Mouse (Mus musculus) myocyte (in vitro differentiated cells): Measurements from ENCODE around the gene Ap2m1.

Source experiments
- E2F4 ChIP-seq: IDR thresholded peaks from one replicate; pipeline ENCODE4 v1.6.1; 2011; ENCODE audit warnings: mild to moderate bottlenecking, control low read depth, moderate library complexity; ENCODE audit not compliant: insufficient read depth
- MAX ChIP-seq: IDR thresholded peaks from one replicate; pipeline ENCODE4 v1.6.1; 2011; ENCODE audit warnings: low read depth, mild to moderate bottlenecking, control low read depth
- MYOD1 ChIP-seq, 3 experiments: IDR thresholded peaks; one replicate each; pipeline ENCODE4 v1.6.1; 2011; ENCODE audit warnings: control low read depth in 2 of 3, low read depth in 2 of 3, mild to moderate bottlenecking in 2 of 3, moderate library complexity in 1 of 3; ENCODE audit not compliant: insufficient read length in 2 of 3, control insufficient read depth in 1 of 3
- POLR2A ChIP-seq: IDR thresholded peaks from one replicate; pipeline ENCODE4 v1.6.1; 2011; ENCODE audit warnings: low read depth, mild to moderate bottlenecking, control low read depth, moderate library complexity; ENCODE audit not compliant: insufficient read length
- POLR2AphosphoS2 ChIP-seq: IDR thresholded peaks from one replicate; pipeline ENCODE4 v1.6.1; 2011; ENCODE audit warnings: low read depth, control low read depth; ENCODE audit not compliant: insufficient read length
- TCF12 ChIP-seq: IDR thresholded peaks from one replicate; pipeline ENCODE4 v1.6.1; 2011; ENCODE audit warnings: mild to moderate bottlenecking, control low read depth; ENCODE audit not compliant: poor library complexity, insufficient read depth, severe bottlenecking
- USF1 ChIP-seq: IDR thresholded peaks from one replicate; pipeline ENCODE4 v1.6.1; 2011; ENCODE audit warnings: low read depth, mild to moderate bottlenecking, control low read depth, moderate library complexity

GRCm38 (mm10) chr16:20590680-20591038 is 55.4 kb downstream of the Ap2m1 start:
- no peak for TF ChIP-seq TCF12
- TF ChIP-seq POLR2A, result no peak
- TF ChIP-seq USF1, result no peak
- no peak for TF ChIP-seq MAX
- no peak for TF ChIP-seq POLR2AphosphoS2
- no peak for TF ChIP-seq MYOD1 (IDR thresholded peaks at IDR 0.05; ENCODE audit: control insufficient read depth in 1 of 3, insufficient read length in 2 of 3, low read depth in 2 of 3)
- no peak for TF ChIP-seq E2F4
